Mouse (Mus musculus) CH12.LX (cell line): ENCODE measurements around the gene Zpbp2. TPM values are rescaled to one million over a fixed set of nuclear protein-coding genes. Genes with fewer than 3 reads are reported as not detected.

Experiments
- DNase-seq: peaks from one replicate; pipeline ENCODE4 v3.0.0-alpha.2; 2013; ENCODE audit errors: extremely low read depth
- H3K27ac ChIP-seq: 2 replicates; pipeline ENCODE4 v1.5.1; 2012; ENCODE audit warnings: low read depth, mild to moderate bottlenecking, control low read depth, moderate library complexity; ENCODE audit not compliant: insufficient read depth
- H3K27me3 ChIP-seq: replicated peaks from 2 replicates; pipeline ENCODE3; 2012; ENCODE audit warnings: inconsistent platforms
- H3K36me3 ChIP-seq, 2 experiments: replicated peaks in 1 of 2; 2 replicates each; pipeline versions ENCODE3 to v1.6.1; 2012; ENCODE audit warnings: inconsistent platforms in 1 of 2, low read length in 1 of 2, mild to moderate bottlenecking in 1 of 2, mixed read lengths in 1 of 2, moderate library complexity in 1 of 2; ENCODE audit not compliant: control insufficient read depth in 1 of 2, insufficient read depth in 1 of 2
- H3K4me1 ChIP-seq, 2 experiments: 2 replicates each; pipeline ENCODE4 v1.6.1; 2012; ENCODE audit warnings: inconsistent platforms in 1 of 2, moderate library complexity in 1 of 2; ENCODE audit not compliant: insufficient read depth in 2 of 2, control insufficient read depth in 1 of 2
- H3K4me2 ChIP-seq: 2 replicates; pipeline ENCODE4 v1.6.1; 2012; ENCODE audit warnings: low read depth, mild to moderate bottlenecking, control low read depth; ENCODE audit not compliant: poor library complexity, insufficient read depth, severe bottlenecking
- H3K4me3 ChIP-seq, 3 experiments: fragments of 150-350 bp in 1 of 3; sonication (generic) in 1 of 3; replicated peaks in 1 of 3; 2 replicates each; pipeline versions ENCODE3 to v1.5.1; 2011 to 2012; ENCODE audit warnings: low read depth in 2 of 3, low read length in 2 of 3, mild to moderate bottlenecking in 2 of 3, moderate library complexity in 2 of 3, control low read depth in 1 of 3, improper control_type of control experiment in 1 of 3, inconsistent platforms in 1 of 3, mixed read lengths in 1 of 3; ENCODE audit not compliant: poor library complexity in 1 of 3
- H3K79me2 ChIP-seq: replicated peaks from 2 replicates; pipeline ENCODE4 v1.6.1; 2012; ENCODE audit warnings: mild to moderate bottlenecking, moderate library complexity; ENCODE audit not compliant: control insufficient read depth, poor library complexity, insufficient read depth, severe bottlenecking; ENCODE audit errors: extremely low read depth
- H3K9ac ChIP-seq: 2 replicates; pipeline ENCODE4 v1.6.1; 2012; ENCODE audit warnings: low read depth, mild to moderate bottlenecking, control low read depth, moderate library complexity; ENCODE audit not compliant: insufficient read depth
- H3K9me3 ChIP-seq: replicated peaks from 2 replicates; pipeline ENCODE3; 2012; ENCODE audit warnings: low read length, inconsistent platforms, mixed read lengths
- CHD2 ChIP-seq: IDR thresholded peaks from 2 replicates; pipeline ENCODE4 v1.6.1; 2011; ENCODE audit warnings: low read length, improper control_type of control experiment
- CTCF ChIP-seq, 2 experiments: IDR thresholded peaks in 1 of 2; conservative IDR thresholded peaks in 1 of 2; 2 replicates each; pipeline ENCODE4 v1.5.1; 2011 to 2012; ENCODE audit warnings: low read depth in 2 of 2, low read length in 2 of 2, improper control_type of control experiment in 1 of 2, inconsistent platforms in 1 of 2, mild to moderate bottlenecking in 1 of 2, moderate library complexity in 1 of 2
- ELF1 ChIP-seq: IDR thresholded peaks from 2 replicates; pipeline ENCODE4 v1.6.1; 2014; ENCODE audit warnings: low read depth, mild to moderate bottlenecking, inconsistent platforms, low read length, improper control_type of control experiment
- ETS1 ChIP-seq: conservative IDR thresholded peaks from 2 replicates; pipeline ENCODE4 v1.6.1; 2012; ENCODE audit warnings: low read depth, mild to moderate bottlenecking, inconsistent platforms, low read length, improper control_type of control experiment, moderate library complexity
- JUND ChIP-seq: conservative IDR thresholded peaks from 2 replicates; pipeline ENCODE4 v1.6.1; 2011; ENCODE audit warnings: low read depth, low read length, improper control_type of control experiment
- KAT2A ChIP-seq: IDR thresholded peaks from 2 replicates; pipeline ENCODE4 v1.6.1; 2012; ENCODE audit warnings: low read length, improper control_type of control experiment, inconsistent platforms; ENCODE audit not compliant: insufficient replicate concordance
- MAFK ChIP-seq: IDR thresholded peaks from 2 replicates; pipeline ENCODE4 v1.6.1; 2011; ENCODE audit warnings: low read length, improper control_type of control experiment; ENCODE audit not compliant: insufficient replicate concordance
- MAX ChIP-seq: IDR thresholded peaks from 2 replicates; pipeline ENCODE4 v1.6.1; 2011; ENCODE audit warnings: low read length, improper control_type of control experiment
- MEF2A ChIP-seq: IDR thresholded peaks from 2 replicates; pipeline ENCODE4 v1.6.1; 2014; ENCODE audit warnings: low read depth, mild to moderate bottlenecking, inconsistent platforms, low read length, improper control_type of control experiment, borderline replicate concordance
- NELFE ChIP-seq: IDR thresholded peaks from 2 replicates; pipeline ENCODE4 v1.6.1; 2011; ENCODE audit warnings: low read depth, low read length, improper control_type of control experiment
- POLR2AphosphoS2 ChIP-seq: IDR thresholded peaks from 2 replicates; pipeline ENCODE4 v1.6.1; 2011; ENCODE audit warnings: low read depth, low read length, improper control_type of control experiment
- RAD21 ChIP-seq: IDR thresholded peaks from 2 replicates; pipeline ENCODE4 v1.6.1; 2011; ENCODE audit warnings: low read depth, mild to moderate bottlenecking, low read length, improper control_type of control experiment, moderate library complexity
- SMC3 ChIP-seq: IDR thresholded peaks from 2 replicates; pipeline ENCODE4 v1.6.1; 2011; ENCODE audit warnings: low read depth, low read length, improper control_type of control experiment
- ZKSCAN1 ChIP-seq: IDR thresholded peaks from 2 replicates; pipeline ENCODE4 v1.6.1; 2012; ENCODE audit warnings: low read depth, inconsistent platforms, low read length, improper control_type of control experiment, borderline replicate concordance
- ZMIZ1 ChIP-seq: IDR thresholded peaks from 2 replicates; pipeline ENCODE4 v1.6.1; 2012; ENCODE audit warnings: low read depth, mild to moderate bottlenecking, inconsistent platforms, low read length, improper control_type of control experiment
- dilution Hi-C: fragments of 300-500 bp; cut with MboI; formaldehyde crosslinking; loops from 2 replicates; pipeline ENCODE4 v1.14.3; 2020; ENCODE audit warnings: low sequenced_read_pairs; ENCODE audit not compliant: extremely low pct_unique_long_range_greater_than_20kb, extremely low pct_ligation_motif_present
- in situ Hi-C: fragments of 300-500 bp; cut with MboI; formaldehyde crosslinking; loops from 3 replicates; pipeline ENCODE4 v1.14.3; 2019; ENCODE audit warnings: low sequenced_read_pairs, low pct_ligation_motif_present, low pct_unique_long_range_greater_than_20kb, mixed read lengths
- polyA plus RNA-seq: library from polyadenylated mRNA; unstranded; fragments of >175 nt; gene quantifications from 2 replicates; pipeline ENCODE4 v1.2.1, GENCODE M21; 2012; ENCODE audit warnings: low read depth; ENCODE audit not compliant: insufficient read length
- total RNA-seq, 2 experiments: library from RNA; depleted of rRNA; stranded (reverse); fragments of 300-350 nt in 1 of 2; fragments of >200 nt in 1 of 2; gene quantifications; 2 replicates each; pipeline ENCODE4 v1.2.3; 2012 to 2014

Gene Zpbp2
- total and polyA plus RNA-seq, 3 experiments = 3.2 to 3.9 (median 3.7) TPM

- Histone ChIP-seq H3K9ac (no peak overlapping the region), H3K4me2 (no peak overlapping the region), H3K27ac (no peak overlapping the region), H3K36me3 (no peaks in the 10 kb centered on the region), H3K4me1 (peaks cover 0 to 4% of the 10 kb centered on the region in 2 experiments; a peak in 1 of 4 replicates), H3K27me3 (no peaks in the 10 kb centered on the region), H3K4me3 (no peak overlapping the region), H3K9me3 (peaks cover 4% of the 10 kb centered on the region), H3K79me2 (no peaks in the 10 kb centered on the region)
- TF ChIP-seq CTCF (conservative IDR thresholded peaks at IDR 0.05 in 1 of 2, IDR thresholded peaks at IDR 0.05 in 1 of 2; ENCODE audit: low read depth in 2 of 2, low read length in 2 of 2) (peak; percentile 29 to 63; a peak in 3 of 4 replicates), RAD21 (peak; percentile 57), JUND (no peak), SMC3 (peak; percentile 68)
- in situ Hi-C loops (no loop called here), dilution Hi-C loops (no loop called here)
- peak; percentile 47 for DNase-seq
Measured at GRCm38 (mm10) chr11:98568326-98568725, 17.4 kb downstream of the Zpbp2 start.

- dilution Hi-C loops = no loop called here
- no peaks in the 10 kb centered on the region for H3K27me3 ChIP-seq
Measured at GRCm38 (mm10) chr11:98569461-98569860, 18.6 kb downstream of the Zpbp2 start.

GRCm38 (mm10) chr11:98577776-98578175, 26.9 kb downstream of the Zpbp2 start:
- dilution Hi-C loops (no loop called here), in situ Hi-C loops (no loop called here)
- no peak overlapping the region for H3K27ac ChIP-seq
- peaks cover 0 to 7% of the 10 kb centered on the region in 2 experiments; a peak in 2 of 4 replicates for H3K4me1 ChIP-seq
- no peaks in the 10 kb centered on the region for H3K27me3 ChIP-seq
- no peak overlapping the region for H3K9ac ChIP-seq
- H3K4me2 ChIP-seq = no peak overlapping the region
- TF ChIP-seq MAX (no peak), KAT2A (no peak), POLR2AphosphoS2 (no peak), ETS1 (no peak), MAFK (no peak)
- TF ChIP-seq, all 38 proteins: peak for 0
- no peak overlapping the region for H3K4me3 ChIP-seq
- DNase-seq = no peak
- H3K9me3 ChIP-seq = peaks cover 2% of the 10 kb centered on the region
- H3K79me2 ChIP-seq = no peaks in the 10 kb centered on the region
- H3K36me3 ChIP-seq = peaks cover 23 to 34% of the 10 kb centered on the region in 2 experiments

More at GRCm38 (mm10) chr11:98569461-98569860, 18.6 kb downstream of the Zpbp2 start:
- Histone ChIP-seq H3K36me3 (no peaks in the 10 kb centered on the region), H3K4me3 (no peak overlapping the region), H3K4me2 (no peak overlapping the region), H3K9me3 (peaks cover 4% of the 10 kb centered on the region), H3K4me1 (no peaks in the 10 kb centered on the region), H3K27ac (no peak overlapping the region), H3K79me2 (no peaks in the 10 kb centered on the region), H3K9ac (no peak overlapping the region)
- no peak for DNase-seq
- in situ Hi-C loops = no loop called here
- TF ChIP-seq NELFE (no peak), CHD2 (no peak), MEF2A (no peak), ETS1 (no peak), ELF1 (no peak), ZMIZ1 (no peak), KAT2A (no peak), ZKSCAN1 (no peak), MAFK (no peak)
